Mouse (Mus musculus): ENCODE measurements at regions not wholly inside any gene's neighbourhood (a gene's known extent, or its start where the extent isn't known, plus 50 kb on each side); places are given as distances from the start of the nearest gene placed in this dataset.

GRCm38 (mm10) chr2:166469046-166469593 is 244.5 kb downstream of the Prex1 start:
- TF ChIP-seq CTCF (IDR thresholded peaks at IDR 0.05; ENCODE audit: borderline replicate concordance, insufficient read depth, low read depth, low read length) (no peak), POLR2A (IDR thresholded peaks at IDR 0.05; ENCODE audit: borderline replicate concordance, insufficient read depth, low read length) (no peak)
